7 mouse cellular contexts compared by ENCODE assay signal in the genomic region with DNA sequence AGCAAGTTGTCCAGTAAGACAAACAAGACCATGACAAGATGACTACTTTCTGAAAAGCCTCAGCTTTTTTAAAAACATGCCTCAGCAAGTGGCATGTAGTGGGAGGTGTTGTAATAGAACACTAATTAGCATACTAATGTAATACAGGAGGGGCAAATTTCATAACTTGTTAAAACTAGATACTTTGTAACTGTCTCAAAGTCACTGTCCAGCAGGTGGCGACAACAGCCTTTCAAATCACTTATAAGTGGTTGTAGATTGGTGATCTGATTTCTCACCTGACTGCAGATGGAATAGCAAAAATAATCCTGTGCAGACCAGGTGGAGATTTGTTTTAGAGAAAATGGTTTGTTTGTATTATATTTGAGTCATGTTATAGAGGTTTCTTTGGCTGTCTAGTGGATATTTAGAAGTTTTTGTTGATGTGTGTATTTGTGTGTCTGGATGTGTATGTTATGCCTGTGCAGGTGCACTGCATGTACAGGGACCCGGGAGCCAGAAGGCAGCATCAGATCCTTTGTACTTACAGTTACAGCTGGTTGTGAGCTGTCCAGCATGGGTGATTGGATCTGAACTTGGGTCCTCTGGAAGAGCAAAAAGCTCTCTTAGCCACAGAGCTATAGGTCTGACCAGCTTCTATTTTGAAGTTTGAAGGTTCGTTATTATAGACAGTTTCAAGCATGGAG. TPM values are rescaled to one million over a fixed set of nuclear protein-coding genes. Genes with fewer than 3 reads are reported as not detected.
DNase-seq lines count a peak whose midpoint lies in the region; ATAC-seq and TF ChIP-seq lines count a peak whose summit lies in the region.

No protein-coding gene starts in this region.

- ATAC-seq in lung, postnatal 0 days = peak; percentile 54

- no peaks in the 10 kb centered on the region for H3K27me3 ChIP-seq in lung, postnatal 0 days (replicated peaks; ENCODE audit: insufficient read depth, low read length)

- intact Hi-C loops in gastrocnemius, postnatal 14 days (cut with DNase I; ENCODE audit: low total_unique reads) = loop anchor here (5.0 to 10.0 kb wide), 2 partner anchors 410 to 498 kb away; no protein-coding TSS in a partner anchor

- H3K4me3 ChIP-seq in lung, postnatal 0 days (ENCODE audit: low read depth, low read length) = no peak overlapping the region

- peak; percentile 81 for TF ChIP-seq CTCF in lung, postnatal 0 days (IDR thresholded peaks at IDR 0.05)

- peak; percentile 73 for DNase-seq in CD4-positive, CD25-positive, alpha-beta regulatory T cell, adult 2 months (ENCODE audit: low read depth, low spot score)
- DNase-seq in NIH3T3 (ENCODE audit: low read depth) = peak; percentile 84
- DNase-seq in cerebellum, postnatal 4 days (ENCODE audit: low spot score in 2 of 2) = peak; percentile 57 to 67
- peak; percentile 57 for DNase-seq in gastrocnemius, postnatal 14 days
- DNase-seq in kidney, postnatal 36 days = peak; percentile 72 to 88
- DNase-seq in lung, postnatal 0 days (ENCODE audit: low spot score) = peak; percentile 86
- peak; percentile 39 for DNase-seq in retina, adult 2 months (ENCODE audit: low read depth, low spot score)

- H3K9ac ChIP-seq in lung, postnatal 0 days (replicated peaks; ENCODE audit: low read depth) = no peak overlapping the region

- peaks cover 6% of the 10 kb centered on the region; the same call in 1 of the 2 replicates for H3K36me3 ChIP-seq in lung, postnatal 0 days (ENCODE audit: insufficient read depth, low read length)

- H3K4me1 ChIP-seq in lung, postnatal 0 days (ENCODE audit: insufficient read depth, low read depth, low read length) = no peaks in the 10 kb centered on the region

- no peaks in the 10 kb centered on the region for H3K9me3 ChIP-seq in lung, postnatal 0 days (ENCODE audit: low read length)

- no peak for TF ChIP-seq EP300 in lung, postnatal 0 days (IDR thresholded peaks at IDR 0.05)

- H3K4me2 ChIP-seq in lung, postnatal 0 days (replicated peaks; ENCODE audit: low read depth, low read length) = no peak overlapping the region

- WGBS in lung, postnatal 0 days = 62% methylated on average over 3 of the region's 3 CpGs

- no peak overlapping the region for H3K27ac ChIP-seq in lung, postnatal 0 days (ENCODE audit: low read length)

RNA-seq across cellular contexts. Expression of a gene that starts 57.9 kb away (rescaled TPM):
- 10 to 100 TPM; 21.1 to 22.2 TPM for total RNA-seq in gastrocnemius, postnatal 14 days (2021)
- polyA plus RNA-seq in lung, postnatal 0 days (2015; fragmentation: Nextera tagmentation; extraction: Ambion mirVana) = 10.9 and 11.5 TPM in 2 replicates
